Mouse (Mus musculus): Measurements from ENCODE around the gene Cyp2s1.

DNA sequence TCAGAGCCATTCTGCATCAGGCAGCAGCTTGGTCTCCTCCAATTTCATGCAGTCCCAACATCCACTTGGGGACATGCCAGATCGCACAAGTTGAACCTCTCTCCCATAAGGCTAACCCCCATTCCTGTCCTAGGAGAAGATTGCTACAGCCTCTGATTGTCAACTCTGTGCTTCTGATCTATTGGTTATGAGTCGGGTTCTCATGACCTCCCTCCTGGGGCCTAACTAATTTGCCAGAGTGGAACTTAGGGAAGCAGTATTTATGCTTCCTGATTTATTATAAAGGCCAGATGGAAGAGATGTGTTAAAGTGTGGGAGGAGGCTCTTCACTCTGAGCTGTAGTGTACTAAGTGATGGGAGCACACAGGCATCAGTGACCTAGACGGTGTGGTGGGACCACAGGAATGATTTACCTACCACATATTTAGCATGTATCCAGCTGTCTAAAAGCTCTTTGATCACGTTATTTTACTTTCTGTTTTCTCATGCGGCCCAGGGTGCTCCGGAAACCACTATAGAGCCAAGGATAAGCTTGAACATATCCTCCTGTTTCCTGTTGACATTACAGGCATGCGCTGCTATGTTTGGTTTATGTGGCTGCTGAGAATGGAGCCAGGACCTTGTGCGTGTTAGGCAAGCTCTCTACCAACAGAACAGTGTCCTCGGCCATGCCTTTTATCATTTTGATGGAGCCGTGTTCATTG lies 18.6 kb upstream of the Cyp2s1 start:
- TF ChIP-seq CTCF (IDR thresholded peaks at IDR 0.05; ENCODE audit: low read depth, low read length) (no peak), POLR2A (IDR thresholded peaks at IDR 0.05; ENCODE audit: extremely low read depth, insufficient read depth, low read length) (no peak)
